Mouse (Mus musculus) liver, postnatal 0 days (tissue): Measurements from ENCODE around the gene Kcne1. TPM values are rescaled to one million over a fixed set of nuclear protein-coding genes. Genes with fewer than 3 reads are reported as not detected.

Experiments
- ATAC-seq: fragments of 200-750 bp; cut with Nextera tagmentation; 2 replicates; pipeline ENCODE4 v1.8.0; 2017; ENCODE audit warnings: mild to moderate bottlenecking, moderate library complexity
- DNase-seq: peaks from one replicate; pipeline ENCODE4 v3.0.0-alpha.2; 2016
- H3K27ac ChIP-seq: fragments of 300-500 bp; sonication (generic); 2 replicates; pipeline ENCODE4 v1.5.1; 2014; ENCODE audit warnings: antibody characterized with exemption, moderate library complexity, mild to moderate bottlenecking, low read depth
- H3K27me3 ChIP-seq: fragments of 300-500 bp; sonication (generic); 2 replicates; pipeline ENCODE4 v1.6.1; 2014; ENCODE audit warnings: low read length, control low read depth, mixed read lengths; ENCODE audit not compliant: insufficient read depth
- H3K36me3 ChIP-seq: fragments of 300-500 bp; sonication (generic); replicated peaks from 2 replicates; pipeline ENCODE4 v1.6.1; 2014; ENCODE audit warnings: mild to moderate bottlenecking, control low read depth, low read length, moderate library complexity, mixed read lengths; ENCODE audit not compliant: insufficient read depth
- H3K4me1 ChIP-seq: fragments of 300-500 bp; sonication (generic); 2 replicates; pipeline ENCODE4 v1.6.1; 2014; ENCODE audit warnings: antibody characterized with exemption, mild to moderate bottlenecking, control low read depth; ENCODE audit not compliant: insufficient read depth
- H3K4me2 ChIP-seq: fragments of 300-500 bp; sonication (generic); 2 replicates; pipeline ENCODE4 v1.6.1; 2014; ENCODE audit warnings: low read depth, mild to moderate bottlenecking, low read length, moderate library complexity, mixed read lengths
- H3K4me3 ChIP-seq: fragments of 300-500 bp; sonication (generic); 2 replicates; pipeline ENCODE4 v1.5.1; 2014; ENCODE audit warnings: low read depth, low read length
- H3K9ac ChIP-seq: fragments of 300-500 bp; sonication (generic); replicated peaks from 2 replicates; pipeline ENCODE4 v1.6.1; 2014; ENCODE audit warnings: mild to moderate bottlenecking, moderate library complexity
- H3K9me3 ChIP-seq: fragments of 300-500 bp; sonication (generic); 2 replicates; pipeline ENCODE4 v1.6.1; 2016; ENCODE audit warnings: mild to moderate bottlenecking, control low read depth, low read length, mixed read lengths
- CTCF ChIP-seq: sonication (generic); IDR thresholded peaks from 2 replicates; pipeline ENCODE4 v1.5.1; 2016; ENCODE audit warnings: antibody characterized with exemption, low read depth
- EP300 ChIP-seq: IDR thresholded peaks from 2 replicates; pipeline ENCODE4 v1.6.1; 2016; ENCODE audit warnings: antibody characterized with exemption, low read depth, mild to moderate bottlenecking
- WGBS: fragments of 180-500 bp; shearing (Covaris S2); extraction: QIAGEN DNeasy Blood & Tissue Kit; methylation state at CpG from one replicate; pipeline ENCODE4 v1.1.7; 2014; ENCODE audit not compliant: insufficient replicate concordance; 5-methylcytosine and 5-hydroxymethylcytosine counted together
- polyA plus RNA-seq: library from polyadenylated mRNA; unstranded; fragments of >200 nt; fragmentation: Nextera tagmentation; extraction: Ambion mirVana; gene quantifications from 2 replicates; pipeline ENCODE4 v1.2.1, GENCODE M21; 2015

The Kcne1 gene
- polyA plus RNA-seq, 1 experiment from 2014 or later = not detected

- Histone ChIP-seq H3K27me3 (peaks cover 9% of the 10 kb centered on the region; the same call in 1 of the 2 replicates), H3K4me2 (peak overlapping the region; percentile 70), H3K4me3 (peak overlapping the region; percentile 44), H3K4me1 (peaks cover 12% of the 10 kb centered on the region; the same call in 1 of the 2 replicates), H3K36me3 (no peaks in the 10 kb centered on the region; the same call in 1 of the 2 replicates), H3K27ac (peak overlapping the region; percentile 50), H3K9ac (peak overlapping the region; percentile 49), H3K9me3 (no peaks in the 10 kb centered on the region)
- 2% methylated on average over 37 of the region's 37 CpGs for WGBS
- DNase-seq (peak; percentile 79), ATAC-seq (peak; percentile 92)
- TF ChIP-seq CTCF (no peak), EP300 (peak; percentile 62; the same call in 1 of the 2 replicates)
Measured at GRCm38 (mm10) chr16:92399490-92400458, 40.5 kb upstream of the Kcne1 start.

DNA sequence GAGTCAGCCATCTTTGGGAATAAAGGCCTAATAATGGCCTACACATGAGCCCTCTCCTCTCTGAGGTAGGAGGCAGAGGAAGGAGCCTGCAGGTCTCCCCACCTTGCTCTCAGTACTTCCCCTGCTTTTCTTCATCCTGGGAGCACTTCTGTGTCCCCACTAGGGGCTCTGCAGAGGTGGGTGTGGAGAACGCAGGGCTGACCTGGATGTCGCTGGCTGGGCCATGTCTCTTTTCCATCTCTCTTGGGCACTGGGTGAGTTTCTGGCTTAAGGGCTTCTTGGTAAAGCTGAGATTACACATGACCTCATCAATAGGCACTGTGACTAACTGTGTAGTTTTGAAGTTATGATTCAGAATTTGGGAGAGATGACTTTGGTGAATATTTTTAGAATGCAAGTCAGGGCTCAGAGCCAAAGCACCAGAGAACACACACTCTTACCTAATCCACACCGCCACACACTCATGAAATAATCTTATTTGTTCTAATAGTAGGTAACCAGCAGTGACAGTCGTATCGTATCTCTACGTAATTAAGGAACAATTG is 39.4 kb upstream of the Kcne1 start:
- H3K27me3 ChIP-seq = peaks cover 9% of the 10 kb centered on the region; the same call in 1 of the 2 replicates
- WGBS = 70% methylated on average over 6 of the region's 6 CpGs

DNA sequence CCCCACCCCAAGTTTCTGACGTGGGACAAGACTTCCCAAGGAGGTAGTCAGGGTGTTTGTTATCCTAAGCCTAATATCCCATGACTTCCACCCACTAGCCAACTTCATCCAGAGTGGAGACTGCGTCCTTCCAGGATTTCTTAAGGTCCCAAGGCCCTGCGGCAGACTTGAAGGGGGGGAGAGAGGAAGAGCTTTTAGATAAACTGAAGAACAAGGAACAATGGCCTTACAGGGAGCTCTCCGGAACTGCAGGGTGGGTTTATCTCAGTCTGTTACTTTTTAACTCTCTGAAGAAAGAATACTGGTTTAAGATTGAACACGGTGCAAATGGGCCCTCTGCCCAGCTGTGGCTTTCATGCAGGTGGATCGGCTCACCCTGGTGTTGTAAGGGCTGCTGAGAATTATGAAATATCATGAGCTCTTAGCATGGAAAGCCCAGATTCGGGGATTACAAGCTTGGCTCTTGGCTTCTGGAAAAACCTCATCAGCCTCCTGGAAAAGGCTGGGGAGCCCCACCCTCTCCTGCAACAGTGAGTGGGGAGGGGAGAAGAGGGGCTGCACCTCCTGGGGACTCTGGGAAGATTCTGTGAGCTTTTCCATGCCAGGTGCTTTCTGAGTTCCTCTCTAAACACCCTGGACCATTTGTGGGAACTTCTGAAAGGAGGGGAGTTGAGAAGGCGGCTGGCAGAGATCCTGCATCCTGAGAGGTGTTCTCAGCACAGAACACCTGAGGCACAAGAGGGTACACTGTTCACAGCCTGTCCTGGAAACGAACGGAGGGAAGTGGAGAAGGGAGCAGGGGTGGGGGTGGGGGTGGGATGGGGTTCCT is 38.7 kb upstream of the Kcne1 start:
- Histone ChIP-seq H3K9ac (no peak overlapping the region), H3K4me3 (no peak overlapping the region), H3K4me2 (peak overlapping the region; percentile 70), H3K27ac (peak overlapping the region; percentile 59; the same call in 1 of the 2 replicates), H3K9me3 (no peaks in the 10 kb centered on the region), H3K36me3 (peaks cover 2% of the 10 kb centered on the region; the same call in 1 of the 2 replicates), H3K4me1 (peaks cover 12% of the 10 kb centered on the region; the same call in 1 of the 2 replicates), H3K27me3 (peaks cover 9% of the 10 kb centered on the region; the same call in 1 of the 2 replicates)
- WGBS = 54% methylated on average over 10 of the region's 10 CpGs
- peak; percentile 61 for DNase-seq
- peak; percentile 33; the same call in 1 of the 2 replicates for ATAC-seq
- TF ChIP-seq CTCF = no peak
- no peak for TF ChIP-seq EP300

More for the DNA sequence above, 39.4 kb upstream of the Kcne1 start:
- ATAC-seq (no peak), DNase-seq (no peak)
- Histone ChIP-seq H3K36me3 (no peaks in the 10 kb centered on the region; the same call in 1 of the 2 replicates), H3K4me2 (peak overlapping the region; percentile 70), H3K9ac (no peak overlapping the region), H3K9me3 (no peaks in the 10 kb centered on the region), H3K27ac (peak overlapping the region; percentile 59; the same call in 1 of the 2 replicates), H3K4me1 (peaks cover 12% of the 10 kb centered on the region; the same call in 1 of the 2 replicates), H3K4me3 (peak overlapping the region; percentile 16; the same call in 1 of the 2 replicates)
- no peak for TF ChIP-seq EP300

DNA sequence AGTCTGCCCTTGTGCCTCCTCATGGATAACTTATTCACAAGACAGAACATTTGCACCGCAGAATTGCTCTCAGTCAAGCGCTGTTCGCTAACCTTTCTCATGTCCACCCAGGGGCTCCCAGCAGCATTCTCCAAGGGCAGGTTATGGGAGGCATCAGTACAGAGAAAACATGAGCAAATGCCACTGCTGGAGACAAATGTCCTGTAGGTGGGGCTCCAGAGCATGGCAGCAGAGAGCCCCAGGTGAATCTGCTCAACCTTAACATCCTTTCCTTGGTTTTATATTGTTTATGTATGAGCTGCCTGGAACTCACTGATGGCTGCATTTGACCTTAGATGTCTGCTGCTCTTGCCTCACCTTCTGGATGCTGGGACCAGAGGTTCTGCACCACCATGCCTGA is 34.5 kb upstream of the Kcne1 start:
- H3K9ac ChIP-seq = no peak overlapping the region
- H3K9me3 ChIP-seq = no peaks in the 10 kb centered on the region
- H3K27ac ChIP-seq = no peak overlapping the region
- H3K4me2 ChIP-seq = no peak overlapping the region
- ATAC-seq (no peak), DNase-seq (no peak)
- TF ChIP-seq CTCF (peak; percentile 50), EP300 (no peak)
- WGBS = 97% methylated on average over 3 of the region's 3 CpGs
- no peak overlapping the region for H3K4me3 ChIP-seq
- H3K4me1 ChIP-seq = peaks cover 7% of the 10 kb centered on the region; the same call in 1 of the 2 replicates
- peaks cover 6% of the 10 kb centered on the region; the same call in 1 of the 2 replicates for H3K36me3 ChIP-seq
- H3K27me3 ChIP-seq = no peaks in the 10 kb centered on the region

- no peak for ATAC-seq
- no peak for TF ChIP-seq EP300
- no peak for TF ChIP-seq CTCF
- H3K27ac ChIP-seq = no peak overlapping the region
- no peak for DNase-seq
- H3K9me3 ChIP-seq = no peaks in the 10 kb centered on the region
- H3K4me3 ChIP-seq = no peak overlapping the region
- no peaks in the 10 kb centered on the region for H3K27me3 ChIP-seq
- 69% methylated on average over 10 of the region's 10 CpGs for WGBS
- H3K36me3 ChIP-seq = peaks cover 1% of the 10 kb centered on the region; the same call in 1 of the 2 replicates
- no peaks in the 10 kb centered on the region for H3K4me1 ChIP-seq
- no peak overlapping the region for H3K9ac ChIP-seq
- H3K4me2 ChIP-seq = no peak overlapping the region
Measured at GRCm38 (mm10) chr16:92387692-92388091, 28.4 kb upstream of the Kcne1 start.
